In the genomic region with DNA sequence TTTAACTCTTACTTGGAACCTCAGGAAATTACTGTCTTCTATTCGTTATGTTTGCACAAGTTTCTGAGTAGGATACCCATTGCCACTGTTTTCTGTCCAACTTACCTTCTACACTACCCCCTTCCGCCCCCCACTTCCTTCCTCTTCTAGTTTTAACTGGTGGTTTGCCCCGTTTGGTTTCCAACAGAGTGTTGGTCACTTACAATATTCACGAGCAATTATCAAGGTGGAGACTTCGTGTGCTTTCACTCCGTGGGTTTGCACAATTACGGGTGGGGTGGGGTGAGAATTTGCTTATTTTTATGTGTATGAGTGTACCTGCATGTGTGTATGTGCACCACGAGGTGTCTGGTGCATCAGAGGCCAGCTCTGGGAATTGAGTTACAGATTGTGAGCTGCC, we compare ENCODE assay signal across 8 mouse cellular contexts. TPM values are rescaled to one million over a fixed set of nuclear protein-coding genes. Genes with fewer than 3 reads are reported as not detected.
DNase-seq lines count a peak whose midpoint lies in the region; ATAC-seq and TF ChIP-seq lines count a peak whose summit lies in the region.

No protein-coding gene starts in this region.

- no peak for TF ChIP-seq CTCF in forebrain, postnatal 0 days (IDR thresholded peaks at IDR 0.05; ENCODE audit: low read depth)

- no peaks in the 10 kb centered on the region for H3K27me3 ChIP-seq in kidney, embryonic 16.5 days (ENCODE audit: insufficient read depth, low read length)
- no peaks in the 10 kb centered on the region for H3K27me3 ChIP-seq in forebrain, postnatal 0 days (ENCODE audit: insufficient read depth, low read length)

- H3K36me3 ChIP-seq in kidney, embryonic 16.5 days (ENCODE audit: insufficient read depth, low read length), result peaks cover 17% of the 10 kb centered on the region
- peaks cover 13% of the 10 kb centered on the region; the same call in 1 of the 2 replicates for H3K36me3 ChIP-seq in forebrain, postnatal 0 days (ENCODE audit: insufficient read depth)
- H3K36me3 ChIP-seq in macrophage (ENCODE audit: inconsistent target), result 0 out of 2 replicates have a peak, but pooled peaks cover 8% of the 10 kb centered on the region

- no peaks in the 10 kb centered on the region for H3K9me3 ChIP-seq in kidney, embryonic 16.5 days (ENCODE audit: low read length)
- H3K9me3 ChIP-seq in forebrain, postnatal 0 days (ENCODE audit: low read length), result no peaks in the 10 kb centered on the region

- peak overlapping the region; percentile 95 for H3K27ac ChIP-seq in kidney, embryonic 16.5 days (ENCODE audit: low read length)
- H3K27ac ChIP-seq in forebrain, postnatal 0 days (ENCODE audit: low read depth, low read length), result no peak overlapping the region
- peak overlapping the region; percentile 62 for H3K27ac ChIP-seq in macrophage

- peak overlapping the region; percentile 89 for H3K4me3 ChIP-seq in kidney, embryonic 16.5 days (ENCODE audit: low read length)
- H3K4me3 ChIP-seq in forebrain, postnatal 0 days (ENCODE audit: low read depth, low read length), result peak overlapping the region; percentile 96
- H3K4me3 ChIP-seq in macrophage (ENCODE audit: inconsistent target), result peak overlapping the region; percentile 96

- H3K79me2 ChIP-seq in macrophage (ENCODE audit: inconsistent target), result peaks cover 69% of the 10 kb centered on the region

- H3K4me2 ChIP-seq in kidney, embryonic 16.5 days (replicated peaks; ENCODE audit: low read depth, low read length), result peak overlapping the region; percentile 82
- peak overlapping the region; percentile 77 for H3K4me2 ChIP-seq in forebrain, postnatal 0 days (ENCODE audit: low read depth)

- H3K4me1 ChIP-seq in kidney, embryonic 16.5 days (ENCODE audit: insufficient read depth, low read length), result peaks cover 6% of the 10 kb centered on the region
- peaks cover 6% of the 10 kb centered on the region; the same call in 1 of the 2 replicates for H3K4me1 ChIP-seq in forebrain, postnatal 0 days (ENCODE audit: insufficient read depth)

- 15% methylated on average over 8 of the region's 8 CpGs for WGBS in kidney, embryonic 16.5 days
- 21% methylated on average over 8 of the region's 8 CpGs for WGBS in forebrain, postnatal 0 days
- 1% methylated on average over 8 of the region's 8 CpGs for WGBS in macrophage (ENCODE audit: missing documents)

- ATAC-seq in kidney, embryonic 16.5 days (ENCODE audit: low FRiP score, low TSS enrichment), result no peak
- no peak for ATAC-seq in forebrain, postnatal 0 days

- peak overlapping the region; percentile 98 for H3K9ac ChIP-seq in kidney, embryonic 16.5 days (replicated peaks; ENCODE audit: low read length)
- peak overlapping the region; percentile 85 for H3K9ac ChIP-seq in forebrain, postnatal 0 days

- DNase-seq in kidney, adult 11 months, result no peak
- DNase-seq in MEL-GATA-1-ER (ENCODE audit: extremely low read depth, low read depth), result peak; percentile 44
- no peak for DNase-seq in forebrain, postnatal 0 days
- DNase-seq in gastrocnemius, adult 8-10 months (ENCODE audit: low spot score in 2 of 2), result no peak
- DNase-seq in right cerebral cortex, adult 2 months (ENCODE audit: low spot score in 2 of 2), result no peak
- no peak for DNase-seq in layer of hippocampus, postnatal 25 days (ENCODE audit: extremely low spot score in 1 of 2, low spot score in 1 of 2)

RNA-seq across cellular contexts. Expression of a gene that starts 0.8 kb away (rescaled TPM):
- polyA plus RNA-seq in kidney, embryonic 16.5 days (2015; fragmentation: Nextera tagmentation; extraction: Ambion mirVana), result 47.6 and 50.1 TPM in 2 replicates
- total RNA-seq in forebrain, postnatal 0 days (2014; rRNA removed), result 25.2 and 33.8 TPM in 2 replicates
- 19.9 and 23.4 TPM in 2 replicates for polyA plus RNA-seq in forebrain, postnatal 0 days (2015; fragmentation: Nextera tagmentation; extraction: Ambion mirVana)
- total RNA-seq in macrophage (2018; cell fraction: chromatin; rRNA removed), result 10 to 100 TPM in 14 of 26 experiments, 1 to 10 TPM in 12; 3.5 to 31.7 (median 11.6) TPM
- 10 to 100 TPM in 21 of 26 experiments, 1 to 10 TPM in 5; 7.1 to 16.9 (median 12.5) TPM for total RNA-seq in macrophage (2018; cell fraction: cytosol; rRNA removed)
- 10 to 100 TPM in 12 of 26 experiments, 1 to 10 TPM in 14; 4.6 to 30.9 (median 7.7) TPM for total RNA-seq in macrophage (2018; cell fraction: nucleus; rRNA removed)
- polyA plus RNA-seq in macrophage (2018), result 11.3 to 24.7 TPM (median 17.6 TPM) in 3 replicates
- 10 to 100 TPM; 31.8 to 34.8 (median 33.5) TPM for total RNA-seq in gastrocnemius, adult 8-10 months (2022)
- 10 to 100 TPM; 22.4 to 23.5 TPM for total RNA-seq in layer of hippocampus, postnatal 25 days (2021)

RNA-seq across cellular contexts. Expression of a gene that starts 0.9 kb away (rescaled TPM):
- 120 and 122 TPM in 2 replicates for polyA plus RNA-seq in kidney, embryonic 16.5 days (2015; fragmentation: Nextera tagmentation; extraction: Ambion mirVana)
- 51.8 and 52.9 TPM in 2 replicates for total RNA-seq in forebrain, postnatal 0 days (2014; rRNA removed)
- polyA plus RNA-seq in forebrain, postnatal 0 days (2015; fragmentation: Nextera tagmentation; extraction: Ambion mirVana), result 42.7 and 51.7 TPM in 2 replicates
- total RNA-seq in macrophage (2018; cell fraction: chromatin; rRNA removed), result 10 to 100 TPM; 13.0 to 86.1 (median 52.1) TPM
- 10 to 100 TPM; 18.8 to 41.4 (median 26.3) TPM for total RNA-seq in macrophage (2018; cell fraction: cytosol; rRNA removed)
- total RNA-seq in macrophage (2018; cell fraction: nucleus; rRNA removed), result 10 to 100 TPM; 15.4 to 64.8 (median 37.3) TPM
- polyA plus RNA-seq in macrophage (2018), result 34.0 to 66.4 TPM (median 41.8 TPM) in 3 replicates
- total RNA-seq in gastrocnemius, adult 8-10 months (2022), result 100 to 1,000 TPM; 145 to 180 (median 156) TPM
- 10 to 100 TPM; 61.7 to 69.2 TPM for total RNA-seq in layer of hippocampus, postnatal 25 days (2021)

RNA-seq across cellular contexts. Expression of a gene that starts 33.8 kb away (rescaled TPM):
- polyA plus RNA-seq in kidney, embryonic 16.5 days (2015; fragmentation: Nextera tagmentation; extraction: Ambion mirVana), result 7.8 and 8.1 TPM in 2 replicates
- 31.2 and 33.9 TPM in 2 replicates for total RNA-seq in forebrain, postnatal 0 days (2014; rRNA removed)
- polyA plus RNA-seq in forebrain, postnatal 0 days (2015; fragmentation: Nextera tagmentation; extraction: Ambion mirVana), result 7.4 and 9.9 TPM in 2 replicates
- 10 to 100 TPM in 17 of 26 experiments, 1 to 10 TPM in 9; 1.6 to 28.9 (median 11.0) TPM for total RNA-seq in macrophage (2018; cell fraction: chromatin; rRNA removed)
- 10 to 100 TPM; 10.7 to 27.2 (median 17.8) TPM for total RNA-seq in macrophage (2018; cell fraction: cytosol; rRNA removed)
- 10 to 100 TPM in 24 of 26 experiments, 1 to 10 TPM in 2; 8.6 to 32.9 (median 17.3) TPM for total RNA-seq in macrophage (2018; cell fraction: nucleus; rRNA removed)
- 8.3 to 14.5 TPM (median 12.6 TPM) in 3 replicates for polyA plus RNA-seq in macrophage (2018)
- 1 to 10 TPM; 7.8 to 8.1 (median 7.9) TPM for total RNA-seq in gastrocnemius, adult 8-10 months (2022)
- total RNA-seq in layer of hippocampus, postnatal 25 days (2021), result 10 to 100 TPM; 36.9 to 37.3 TPM

RNA-seq across cellular contexts. Expression of a gene that starts 34.0 kb away (rescaled TPM):
- 9.1 and 9.8 TPM in 2 replicates for polyA plus RNA-seq in kidney, embryonic 16.5 days (2015; fragmentation: Nextera tagmentation; extraction: Ambion mirVana)
- 13.0 and 16.0 TPM in 2 replicates for total RNA-seq in forebrain, postnatal 0 days (2014; rRNA removed)
- polyA plus RNA-seq in forebrain, postnatal 0 days (2015; fragmentation: Nextera tagmentation; extraction: Ambion mirVana), result 5.1 and 6.0 TPM in 2 replicates
- total RNA-seq in macrophage (2018; cell fraction: chromatin; rRNA removed), result 10 to 100 TPM in 25 of 26 experiments, 1 to 10 TPM in 1; 9.3 to 47.1 (median 27.5) TPM
- total RNA-seq in macrophage (2018; cell fraction: cytosol; rRNA removed), result 10 to 100 TPM; 11.4 to 19.2 (median 15.5) TPM
- 10 to 100 TPM; 13.0 to 38.1 (median 27.0) TPM for total RNA-seq in macrophage (2018; cell fraction: nucleus; rRNA removed)
- polyA plus RNA-seq in macrophage (2018), result 11.4 to 15.2 TPM (median 12.6 TPM) in 3 replicates
- total RNA-seq in gastrocnemius, adult 8-10 months (2022), result 1 to 10 TPM; 6.1 to 7.3 (median 6.5) TPM
- total RNA-seq in layer of hippocampus, postnatal 25 days (2021), result 10 to 100 TPM; 11.6 to 14.8 TPM
